Mouse (Mus musculus): ENCODE results near the gene Hax1. TPM values are rescaled to one million over a fixed set of nuclear protein-coding genes. Genes with fewer than 3 reads are reported as not detected.

Gene Hax1
- polyA plus RNA-seq, 1 experiment = 96.5 TPM

DNA sequence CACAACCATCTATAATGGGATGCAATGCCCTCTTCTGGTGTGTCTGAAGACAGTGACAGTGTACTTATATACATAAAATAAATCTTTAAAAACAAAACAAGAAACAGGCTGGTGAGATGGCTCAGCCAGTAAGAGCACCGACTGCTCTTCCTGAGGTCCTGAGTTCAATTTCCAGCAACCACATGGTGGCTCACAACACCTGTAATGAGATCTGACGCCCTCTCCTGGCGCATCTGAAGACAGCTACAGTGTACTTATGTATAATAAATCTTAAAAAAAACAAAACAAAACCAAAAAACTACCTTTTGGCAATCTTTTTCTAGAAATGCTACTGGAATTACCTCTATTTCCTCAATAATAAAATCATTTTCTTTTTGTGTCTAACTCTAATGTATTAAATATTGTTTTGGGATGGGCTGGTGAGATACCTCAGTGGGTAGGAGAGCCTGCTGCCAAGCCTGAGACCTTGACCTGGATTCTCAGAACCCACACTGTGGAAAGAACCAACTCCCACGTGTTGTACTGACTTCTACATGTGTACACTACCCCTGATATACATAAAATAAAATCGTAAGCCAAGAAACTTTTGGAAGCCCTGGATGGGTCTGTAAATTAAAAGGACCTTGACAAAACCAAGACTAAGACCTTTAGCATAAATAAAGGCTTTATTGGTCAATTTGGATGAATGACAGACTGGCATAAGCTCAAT lies 3.6 kb downstream of the Hax1 start:
- Histone ChIP-seq H3K4me1 (ENCODE audit: control insufficient read depth, insufficient read depth, low read length) (peaks cover 8% of the 10 kb centered on the region), H3K27ac (ENCODE audit: insufficient read depth, low read depth, low read length) (no peak overlapping the region), H3K4me3 (ENCODE audit: insufficient read depth, low read length) (no peak overlapping the region)
- TF ChIP-seq POLR2A (IDR thresholded peaks at IDR 0.05; ENCODE audit: borderline replicate concordance, low read depth, low read length) (no peak), CTCF (IDR thresholded peaks at IDR 0.05; ENCODE audit: low read depth, low read length) (no peak)

DNA sequence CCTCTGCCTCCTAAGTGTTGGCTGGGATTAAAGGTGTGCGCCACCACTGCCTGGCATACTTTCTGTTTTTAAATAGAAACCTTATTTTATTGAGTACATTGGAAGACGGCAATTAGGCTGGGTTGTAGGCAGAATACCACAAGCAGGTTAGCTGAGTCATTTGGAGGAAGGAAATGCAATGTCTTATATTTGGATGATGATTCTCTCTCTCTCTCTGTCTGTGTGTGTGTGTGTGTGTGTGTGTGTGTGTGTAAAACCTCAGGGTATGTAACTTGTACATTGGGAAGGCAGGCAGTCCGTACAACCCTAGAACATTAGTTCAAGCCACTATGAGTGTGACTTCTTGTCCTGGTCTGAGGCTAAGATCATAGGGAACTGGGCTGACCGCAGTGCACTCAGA lies 10.8 kb downstream of the Hax1 start:
- no peak overlapping the region for H3K4me3 ChIP-seq (ENCODE audit: insufficient read depth, low read length)
- TF ChIP-seq CTCF (IDR thresholded peaks at IDR 0.05; ENCODE audit: low read depth, low read length) (no peak), POLR2A (IDR thresholded peaks at IDR 0.05; ENCODE audit: borderline replicate concordance, low read depth, low read length) (no peak)

DNA sequence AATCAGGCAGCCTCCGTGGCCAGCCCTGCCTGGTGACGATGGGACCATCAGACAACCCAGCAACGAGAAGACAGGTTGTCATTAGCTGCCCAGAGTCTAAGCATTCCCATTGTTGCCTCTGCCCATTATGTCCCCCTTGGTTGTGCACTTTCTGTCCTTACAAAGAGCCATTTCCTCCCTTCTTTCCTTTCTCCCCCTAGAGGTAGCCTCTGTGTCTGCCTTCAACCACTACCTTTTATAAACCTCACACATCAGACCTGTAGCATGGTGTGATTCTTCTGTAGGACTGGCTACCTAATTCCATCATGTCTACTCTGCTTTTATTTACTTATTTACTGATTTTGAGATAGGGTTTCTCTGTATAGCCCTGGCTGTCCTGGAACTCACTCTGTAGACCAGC lies 11.4 kb downstream of the Hax1 start:
- Histone ChIP-seq H3K4me1 (ENCODE audit: control insufficient read depth, insufficient read depth, low read length) (peaks cover 18% of the 10 kb centered on the region), H3K27ac (ENCODE audit: insufficient read depth, low read depth, low read length) (no peak overlapping the region), H3K4me3 (ENCODE audit: insufficient read depth, low read length) (no peak overlapping the region)
- TF ChIP-seq CTCF (IDR thresholded peaks at IDR 0.05; ENCODE audit: low read depth, low read length) (no peak), POLR2A (IDR thresholded peaks at IDR 0.05; ENCODE audit: borderline replicate concordance, low read depth, low read length) (no peak)

More for the DNA sequence above, 10.8 kb downstream of the Hax1 start:
- Histone ChIP-seq H3K4me1 (ENCODE audit: control insufficient read depth, insufficient read depth, low read length) (peaks cover 18% of the 10 kb centered on the region), H3K27ac (ENCODE audit: insufficient read depth, low read depth, low read length) (peak overlapping the region; percentile 57)

DNA sequence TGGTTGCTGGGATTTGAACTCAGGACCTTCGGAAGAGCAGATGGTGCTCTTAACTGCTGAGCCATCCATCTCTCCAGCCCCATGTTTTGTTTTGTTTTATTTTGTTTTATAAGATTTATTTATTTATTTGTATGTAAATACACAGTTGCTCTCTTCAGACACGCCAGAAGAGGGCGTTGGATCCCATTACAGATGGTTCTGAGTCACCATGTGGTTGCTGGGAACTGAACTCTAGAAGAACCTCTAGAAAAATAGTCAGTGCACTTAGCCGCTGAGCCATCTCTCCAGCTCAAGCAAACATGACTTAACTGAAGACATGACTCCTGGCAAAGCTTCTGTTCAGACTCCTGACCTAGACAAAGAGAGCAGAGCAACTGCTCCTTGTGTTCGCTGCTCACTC lies 16.2 kb downstream of the Hax1 start:
- peaks cover 10% of the 10 kb centered on the region for H3K4me1 ChIP-seq (ENCODE audit: control insufficient read depth, insufficient read depth, low read length)
- no peak for TF ChIP-seq CTCF (IDR thresholded peaks at IDR 0.05; ENCODE audit: low read depth, low read length)

DNA sequence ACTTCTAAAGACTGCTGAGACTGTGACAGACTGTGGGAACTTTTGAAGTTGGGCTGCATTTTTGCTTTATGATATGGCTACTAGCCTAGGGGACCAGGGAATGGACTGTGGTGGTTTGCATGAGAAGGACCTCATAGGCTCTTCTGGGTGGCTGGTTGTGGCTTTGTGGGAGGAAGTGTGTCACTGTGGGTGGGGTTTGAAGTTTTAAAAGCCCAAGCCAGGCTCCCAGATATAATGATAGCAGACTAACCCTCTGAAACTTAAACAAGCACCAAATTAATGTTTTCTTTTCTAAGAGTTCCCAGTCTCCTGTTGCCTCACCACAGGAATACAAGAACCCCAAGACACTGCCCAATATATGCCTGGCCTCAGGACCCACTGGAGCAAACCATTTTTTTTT lies 21.7 kb downstream of the Hax1 start:
- TF ChIP-seq POLR2A (IDR thresholded peaks at IDR 0.05; ENCODE audit: borderline replicate concordance, low read depth, low read length) (no peak), CTCF (IDR thresholded peaks at IDR 0.05; ENCODE audit: low read depth, low read length) (no peak)
- no peak overlapping the region for H3K27ac ChIP-seq (ENCODE audit: insufficient read depth, low read depth, low read length)
- no peak overlapping the region for H3K4me3 ChIP-seq (ENCODE audit: insufficient read depth, low read length)
- H3K4me1 ChIP-seq (ENCODE audit: control insufficient read depth, insufficient read depth, low read length) = peaks cover 11% of the 10 kb centered on the region

More for the DNA sequence above, 16.2 kb downstream of the Hax1 start:
- Histone ChIP-seq H3K27ac (ENCODE audit: insufficient read depth, low read depth, low read length) (no peak overlapping the region), H3K4me3 (ENCODE audit: insufficient read depth, low read length) (no peak overlapping the region)

DNA sequence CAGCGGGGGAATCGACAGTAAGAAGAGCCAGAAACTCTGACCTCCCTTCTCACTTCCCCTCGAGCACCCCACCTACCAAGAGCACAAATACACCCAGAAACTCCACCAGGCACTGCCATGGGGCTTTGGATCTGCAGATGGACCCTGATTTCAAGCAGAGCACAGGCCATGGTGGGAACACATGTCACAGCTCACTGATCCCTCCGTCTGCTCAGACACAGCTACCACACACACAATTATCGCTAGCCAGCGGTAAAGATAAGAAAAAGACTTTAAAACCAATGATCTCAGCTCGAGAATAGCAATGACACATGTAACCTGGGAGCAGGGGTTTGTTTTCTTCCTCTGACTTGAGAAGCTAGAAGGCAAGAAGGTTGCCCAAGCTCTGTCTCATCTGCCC lies 30.1 kb downstream of the Hax1 start:
- no peak for TF ChIP-seq POLR2A (IDR thresholded peaks at IDR 0.05; ENCODE audit: borderline replicate concordance, low read depth, low read length)
- TF ChIP-seq CTCF (IDR thresholded peaks at IDR 0.05; ENCODE audit: low read depth, low read length) = no peak
- no peak overlapping the region for H3K27ac ChIP-seq (ENCODE audit: insufficient read depth, low read depth, low read length)
- peaks cover 16% of the 10 kb centered on the region for H3K4me1 ChIP-seq (ENCODE audit: control insufficient read depth, insufficient read depth, low read length)
- H3K4me3 ChIP-seq (ENCODE audit: insufficient read depth, low read length) = no peak overlapping the region

DNA sequence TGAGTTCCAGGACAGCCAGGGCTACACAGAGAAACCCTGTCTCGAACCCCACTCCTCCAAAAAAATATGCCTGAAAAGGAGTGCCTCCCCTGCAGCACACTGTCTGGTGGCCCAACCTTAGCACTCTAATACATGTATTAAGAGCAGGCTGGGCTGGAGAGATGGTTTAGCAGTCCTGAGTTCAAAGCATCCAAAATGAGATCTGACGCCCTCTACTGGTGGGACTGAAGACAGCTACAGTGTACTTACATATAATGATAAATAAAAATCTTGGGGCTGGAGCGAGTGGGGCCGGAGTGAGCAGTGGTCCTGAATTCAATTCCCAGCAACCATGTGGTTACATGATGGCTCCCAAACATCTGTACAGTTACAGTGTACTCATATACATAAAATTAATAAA lies 31.6 kb downstream of the Hax1 start:
- peaks cover 14% of the 10 kb centered on the region for H3K4me1 ChIP-seq (ENCODE audit: control insufficient read depth, insufficient read depth, low read length)
- H3K4me3 ChIP-seq (ENCODE audit: insufficient read depth, low read length) = no peak overlapping the region
- peak; percentile 73 for TF ChIP-seq CTCF (IDR thresholded peaks at IDR 0.05; ENCODE audit: low read depth, low read length)
- TF ChIP-seq POLR2A (IDR thresholded peaks at IDR 0.05; ENCODE audit: borderline replicate concordance, low read depth, low read length) = no peak
- no peak overlapping the region for H3K27ac ChIP-seq (ENCODE audit: insufficient read depth, low read depth, low read length)

DNA sequence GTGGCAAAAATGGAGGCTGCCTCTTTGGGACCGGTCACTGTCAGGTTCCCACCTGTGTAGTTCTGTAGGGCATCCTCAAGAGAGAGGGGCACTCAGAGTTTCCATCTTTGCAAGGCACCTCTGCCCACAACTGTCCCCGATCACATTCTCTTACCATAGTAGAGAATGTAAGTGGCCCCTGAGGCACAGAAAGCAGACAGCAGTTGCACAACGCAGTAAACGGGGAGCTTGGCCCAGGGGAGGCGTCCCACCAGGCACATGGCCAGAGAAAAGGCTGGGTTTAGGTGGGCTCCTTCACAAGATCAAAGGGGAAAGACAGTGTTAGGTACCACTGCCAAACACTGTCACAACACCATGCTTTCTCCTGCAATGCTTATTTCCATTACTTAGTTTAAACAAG lies 32.6 kb downstream of the Hax1 start:
- Histone ChIP-seq H3K27ac (ENCODE audit: insufficient read depth, low read depth, low read length) (no peak overlapping the region), H3K4me3 (ENCODE audit: insufficient read depth, low read length) (no peak overlapping the region), H3K4me1 (ENCODE audit: control insufficient read depth, insufficient read depth, low read length) (peaks cover 18% of the 10 kb centered on the region)
- TF ChIP-seq CTCF (IDR thresholded peaks at IDR 0.05; ENCODE audit: low read depth, low read length) = no peak
- no peak for TF ChIP-seq POLR2A (IDR thresholded peaks at IDR 0.05; ENCODE audit: borderline replicate concordance, low read depth, low read length)

DNA sequence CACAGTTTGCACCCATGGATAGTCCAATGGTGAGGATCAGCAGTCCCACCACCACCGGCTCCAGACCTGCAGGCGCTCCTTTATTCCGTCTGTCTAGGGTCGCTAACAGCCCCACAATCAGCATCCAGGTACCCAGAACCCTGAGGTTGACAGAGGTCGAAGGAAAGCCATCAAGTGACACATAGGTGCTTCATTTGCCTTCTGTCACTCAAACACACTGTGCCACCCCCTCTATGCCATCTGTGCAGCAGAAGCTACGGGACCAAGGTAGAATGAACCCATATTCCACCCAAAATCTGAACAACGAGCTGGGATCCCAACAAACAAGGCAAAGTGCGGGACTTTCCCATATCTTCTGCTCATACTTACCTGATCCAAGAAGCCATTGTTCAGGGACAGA lies 33.0 kb downstream of the Hax1 start:
- Histone ChIP-seq H3K4me1 (ENCODE audit: control insufficient read depth, insufficient read depth, low read length) (peaks cover 22% of the 10 kb centered on the region), H3K4me3 (ENCODE audit: insufficient read depth, low read length) (no peak overlapping the region), H3K27ac (ENCODE audit: insufficient read depth, low read depth, low read length) (no peak overlapping the region)
- TF ChIP-seq CTCF (IDR thresholded peaks at IDR 0.05; ENCODE audit: low read depth, low read length) (no peak), POLR2A (IDR thresholded peaks at IDR 0.05; ENCODE audit: borderline replicate concordance, low read depth, low read length) (no peak)

DNA sequence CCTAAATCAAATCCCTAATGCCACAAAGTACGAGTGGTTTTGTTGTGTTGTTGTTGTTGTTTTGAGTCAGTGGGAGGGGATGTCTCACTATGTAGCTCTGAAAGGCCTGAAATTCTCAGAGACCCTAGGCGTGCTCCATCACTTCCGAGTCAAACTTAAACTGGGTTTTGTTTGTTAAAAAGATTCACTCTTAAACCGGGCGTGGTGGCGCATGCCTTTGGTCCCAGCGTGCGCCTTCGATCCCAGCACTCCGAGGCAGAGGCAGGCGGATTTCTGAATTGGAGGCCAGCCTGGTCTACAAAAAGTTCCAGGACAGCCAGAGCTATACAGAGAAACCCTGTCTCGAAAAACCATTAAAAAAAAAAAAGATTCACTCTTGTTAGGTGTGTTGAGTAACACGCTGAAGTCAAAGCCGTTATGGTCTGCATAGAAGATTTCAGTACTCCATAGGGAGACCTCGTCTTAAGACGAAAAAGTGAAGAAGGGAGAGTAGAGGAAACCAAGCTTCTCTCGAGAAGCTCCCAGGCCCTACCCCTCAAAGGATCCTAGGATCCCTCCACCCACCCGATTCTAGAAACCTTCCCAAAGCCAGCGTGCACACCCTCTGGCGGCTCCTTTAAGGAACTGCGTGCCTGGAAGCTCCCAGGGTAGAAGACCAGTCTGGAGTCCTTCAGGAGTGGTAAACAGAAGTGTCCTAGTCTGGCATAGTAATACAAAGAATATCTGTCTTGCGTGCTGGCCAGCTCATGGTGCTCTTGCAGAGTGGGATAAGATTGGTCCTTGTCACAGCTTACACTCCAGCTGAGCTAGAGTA lies 34.4 kb downstream of the Hax1 start:
- peak; percentile 39 for TF ChIP-seq CTCF (IDR thresholded peaks at IDR 0.05; ENCODE audit: low read depth, low read length)
- no peak for TF ChIP-seq POLR2A (IDR thresholded peaks at IDR 0.05; ENCODE audit: borderline replicate concordance, low read depth, low read length)
- peaks cover 31% of the 10 kb centered on the region for H3K4me1 ChIP-seq (ENCODE audit: control insufficient read depth, insufficient read depth, low read length)
- H3K27ac ChIP-seq (ENCODE audit: insufficient read depth, low read depth, low read length) = peak overlapping the region; percentile 65
- peak overlapping the region; percentile 88 for H3K4me3 ChIP-seq (ENCODE audit: insufficient read depth, low read length)
